Mouse (Mus musculus) urinary bladder, postnatal 14 days (tissue): Measurements from ENCODE around the gene Slc25a18.

Experiments used
- DNase-seq: peaks from one replicate; pipeline ENCODE4 v3.0.0; 2021; ENCODE audit warnings: low spot score

Gene Slc25a18

DNA sequence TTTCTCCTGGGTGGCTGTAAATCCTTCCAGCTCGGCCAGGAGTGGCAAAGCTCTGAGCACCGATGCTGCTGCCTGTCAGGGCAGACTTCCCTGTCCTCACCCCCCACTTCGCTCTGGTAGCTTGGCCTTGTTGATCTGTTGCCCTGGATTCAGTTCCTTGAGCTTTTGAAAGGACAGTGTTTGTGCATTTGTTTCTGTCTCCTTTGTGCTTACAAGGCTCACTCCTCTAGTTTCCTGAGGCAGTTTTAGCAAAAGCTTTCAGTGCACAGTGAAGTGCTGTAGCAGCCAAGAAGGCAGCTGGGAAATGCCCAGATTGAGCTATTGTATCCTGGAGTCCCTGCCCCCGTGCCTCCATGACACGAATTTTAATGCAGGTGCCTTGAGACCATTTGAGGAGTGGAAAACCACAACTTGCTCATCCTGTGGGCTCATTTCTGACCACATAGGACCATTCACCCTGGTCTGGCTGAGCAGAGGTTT, at the start of gene Slc25a18:
TSS of gene Slc25a18 (plus strand) at position 430 of the 480 bp plus-strand sequence.
- no peak for DNase-seq

DNA sequence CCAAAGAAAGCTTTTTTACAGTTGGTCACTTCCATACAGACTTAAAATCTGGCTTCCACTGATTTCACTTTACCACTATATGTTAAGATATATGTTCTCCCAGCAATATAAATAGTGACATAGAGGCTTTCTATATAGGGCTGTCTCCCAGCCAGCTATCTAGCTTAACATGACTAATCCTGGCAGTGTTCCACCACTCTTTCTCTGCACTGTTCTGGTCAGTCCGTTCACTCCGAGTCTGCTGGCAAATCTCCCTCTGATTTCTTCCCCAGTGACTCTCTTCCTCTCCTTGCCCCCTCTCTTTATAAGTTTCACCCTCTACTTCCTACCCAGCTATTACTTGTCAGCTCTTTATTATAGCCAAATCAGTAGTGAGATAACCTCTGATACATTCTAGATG, 47.4 kb upstream of the Slc25a18 start:
- no peak for DNase-seq

DNA sequence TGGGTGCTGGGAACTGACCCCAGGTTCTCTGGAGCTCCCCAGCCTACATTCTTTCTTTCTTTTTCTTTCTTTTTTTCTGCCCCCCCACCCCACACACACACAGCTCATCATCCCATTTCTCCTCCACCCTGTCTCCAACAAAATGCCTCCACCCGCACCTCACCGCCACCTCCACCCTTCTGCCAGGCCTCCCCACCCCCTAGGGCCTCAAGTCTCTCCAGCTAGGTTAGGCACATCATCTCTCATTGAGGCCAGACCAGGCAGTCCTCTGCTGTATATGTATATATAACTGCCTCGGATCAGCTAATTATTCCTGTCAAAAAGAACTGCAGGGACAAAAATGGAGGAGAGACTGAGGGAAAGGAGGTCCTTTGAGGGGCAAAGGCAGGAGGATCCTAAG, 37.4 kb upstream of the Slc25a18 start:
- DNase-seq, result no peak

DNA sequence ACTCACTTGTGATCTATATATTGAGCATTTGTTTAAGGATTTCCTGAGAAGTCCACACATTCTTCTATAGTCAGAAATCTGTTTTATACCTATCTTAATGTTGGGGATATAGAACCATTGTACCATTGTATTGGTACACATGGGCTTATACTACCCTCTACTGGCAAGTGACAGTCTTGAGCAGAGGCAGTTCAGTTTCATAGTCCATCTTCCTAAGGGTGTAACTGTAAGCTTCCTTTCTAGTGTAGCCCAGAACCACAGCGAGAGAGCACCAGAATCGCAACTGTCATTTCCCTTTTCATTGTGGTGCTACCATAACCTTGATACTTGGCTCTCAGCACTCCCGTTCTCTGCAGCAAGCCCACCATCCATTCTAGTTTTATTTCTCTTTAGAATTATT, 36.8 kb upstream of the Slc25a18 start:
- no peak for DNase-seq

DNA sequence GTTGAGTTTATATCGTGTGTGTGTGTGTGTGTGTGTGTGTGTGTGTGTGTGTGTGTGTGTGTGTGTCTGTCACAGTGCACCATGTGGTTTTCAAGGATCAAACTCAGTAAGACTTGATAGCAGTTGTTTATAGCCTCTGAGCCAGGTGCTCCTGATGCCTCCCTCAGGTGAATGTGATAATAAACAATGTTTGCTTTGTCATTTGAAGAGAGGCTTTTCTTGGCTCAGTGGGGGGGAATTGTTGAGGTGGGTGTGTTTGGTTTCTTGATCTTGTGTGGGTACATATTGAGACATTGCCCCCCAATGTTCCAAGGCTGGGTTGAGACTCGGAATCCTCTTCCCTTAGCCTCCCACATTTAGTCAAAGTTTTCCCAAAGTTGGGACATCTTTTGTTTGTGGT, 30.2 kb upstream of the Slc25a18 start:
- no peak for DNase-seq

DNA sequence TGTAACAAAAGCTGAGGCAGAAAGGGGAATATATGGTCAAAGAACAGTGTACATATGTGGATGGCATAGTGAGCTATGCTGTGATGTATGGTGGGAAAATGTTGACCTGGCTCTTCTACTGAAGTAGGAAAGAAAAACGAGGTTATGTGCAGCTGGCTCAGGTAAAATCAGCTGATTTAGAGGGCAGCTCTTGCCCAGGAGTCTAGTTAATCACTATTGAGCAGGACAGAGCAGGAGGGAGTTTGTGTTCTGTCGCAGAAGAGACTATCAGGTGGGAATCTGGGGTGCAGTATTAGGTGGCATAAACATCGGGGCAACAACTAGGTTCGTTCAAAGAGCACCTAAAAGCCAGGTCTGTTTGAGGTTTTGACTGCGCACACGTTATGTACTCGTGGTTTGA, 29.1 kb upstream of the Slc25a18 start:
- no peak for DNase-seq

DNA sequence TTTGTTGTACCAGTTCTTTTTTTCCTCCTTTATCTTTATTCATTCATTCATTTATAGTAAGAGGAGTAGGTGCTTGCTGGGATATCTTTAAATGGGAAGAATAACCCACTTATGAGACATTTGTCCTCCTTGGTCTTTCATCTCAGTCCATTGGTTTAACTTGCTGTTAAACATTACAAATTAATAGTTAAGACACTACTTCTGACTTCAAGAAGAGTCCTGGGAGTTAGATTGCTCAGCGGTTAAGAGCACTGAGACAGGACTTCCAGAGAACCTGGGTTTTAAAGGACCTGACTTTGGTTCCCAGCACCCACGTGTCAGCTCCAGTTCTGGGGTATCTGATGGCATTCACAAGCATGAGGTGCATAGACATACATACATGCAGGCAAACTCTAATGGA, 27.0 kb upstream of the Slc25a18 start:
- DNase-seq, result no peak

DNA sequence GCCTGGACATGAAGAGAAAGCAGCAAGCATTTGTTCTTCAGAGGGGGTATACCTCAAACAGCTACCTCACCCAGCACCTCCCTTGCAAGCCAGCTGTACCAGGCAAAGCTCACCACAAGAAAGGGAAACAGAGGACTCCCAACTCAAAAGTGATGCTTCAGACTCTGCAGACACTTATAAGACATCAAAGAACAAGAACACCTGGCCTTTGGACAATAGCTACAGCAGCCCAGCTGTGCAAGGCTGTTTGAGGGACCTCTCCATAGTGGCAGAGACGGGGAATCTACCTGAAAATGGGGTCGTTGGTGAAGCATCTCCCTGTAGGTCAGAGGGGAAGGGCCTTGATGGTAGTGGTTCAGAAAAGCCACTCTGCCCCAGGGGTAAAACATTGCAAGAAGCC, 12.2 kb upstream of the Slc25a18 start:
- DNase-seq, result no peak

DNA sequence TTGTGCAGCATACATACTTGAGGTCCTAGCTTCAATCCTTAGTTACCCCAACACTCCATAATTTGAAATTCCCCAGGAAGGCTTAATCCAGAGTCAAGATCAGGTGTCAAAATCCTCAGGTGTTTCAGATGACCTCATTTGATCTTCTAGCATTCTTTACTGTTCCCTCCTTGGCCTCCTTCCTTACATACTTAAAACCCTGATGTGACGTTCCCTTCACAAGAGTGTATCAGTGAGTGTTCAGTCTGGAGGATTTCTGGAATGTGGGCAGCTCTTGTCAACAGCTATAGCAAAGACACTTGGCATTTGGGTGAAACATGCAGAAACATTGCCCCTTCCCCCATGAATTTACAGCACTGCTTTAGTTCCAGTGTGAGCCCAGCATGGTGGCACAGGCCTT, 3.4 kb upstream of the Slc25a18 start:
- no peak for DNase-seq

DNA sequence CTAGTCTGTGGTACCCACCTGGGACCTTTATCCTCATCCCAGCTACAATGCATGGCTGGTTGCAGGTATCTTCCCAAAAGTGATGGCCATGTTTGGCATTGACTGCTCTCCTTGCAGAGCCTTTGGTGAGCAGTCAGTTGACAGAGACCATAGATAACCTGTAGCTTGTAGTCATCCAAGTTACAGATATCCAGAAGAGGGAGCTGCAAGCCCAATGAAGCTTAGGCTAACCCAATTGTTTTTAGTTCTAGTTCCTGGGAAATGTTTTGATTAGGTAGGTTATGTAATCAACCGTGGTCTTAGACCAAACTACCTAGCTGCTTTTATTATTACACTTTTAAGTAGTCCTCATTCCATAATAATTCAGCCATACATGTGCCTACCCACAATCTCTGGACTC, 2.0 kb upstream of the Slc25a18 start:
- no peak for DNase-seq

DNA sequence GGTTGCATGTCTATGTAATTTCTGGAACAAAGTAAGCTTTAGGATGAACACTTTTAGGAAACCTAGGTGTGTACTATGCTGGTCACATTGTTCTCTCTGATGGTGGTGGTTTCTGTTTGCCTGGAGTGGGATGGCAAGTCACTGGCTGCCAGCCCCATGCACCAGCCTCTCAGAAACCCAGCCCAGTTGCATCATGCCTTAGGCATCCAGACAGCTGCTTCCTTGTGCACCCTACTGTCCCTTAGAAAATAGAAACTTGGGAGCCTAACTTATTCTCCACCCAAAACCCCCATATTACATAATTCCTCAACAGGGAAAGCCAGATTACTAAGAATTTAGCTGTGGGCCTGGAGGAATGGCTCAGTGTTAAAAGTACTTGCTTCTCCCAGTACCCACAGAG, 1.4 kb upstream of the Slc25a18 start:
- no peak for DNase-seq

DNA sequence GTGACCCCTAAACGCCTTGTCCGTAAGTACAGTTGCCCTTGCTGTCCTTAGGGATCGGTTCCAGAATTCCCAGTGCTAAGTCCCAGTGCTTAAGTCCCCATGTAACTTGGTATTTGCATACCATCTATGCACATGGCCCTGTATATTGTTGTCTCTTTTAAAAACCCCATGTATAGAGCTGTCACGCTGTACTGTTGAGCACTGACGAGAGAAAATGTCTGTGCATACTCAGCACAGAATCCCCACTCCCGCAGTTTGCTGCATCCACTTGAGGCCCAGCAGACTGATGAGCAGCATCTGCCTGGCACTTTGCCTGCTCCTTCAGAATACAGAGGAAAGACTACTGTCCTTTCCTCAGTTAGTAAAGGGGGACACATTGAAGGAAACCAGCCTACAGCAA, 385 bp downstream of the Slc25a18 start:
- no peak for DNase-seq

DNA sequence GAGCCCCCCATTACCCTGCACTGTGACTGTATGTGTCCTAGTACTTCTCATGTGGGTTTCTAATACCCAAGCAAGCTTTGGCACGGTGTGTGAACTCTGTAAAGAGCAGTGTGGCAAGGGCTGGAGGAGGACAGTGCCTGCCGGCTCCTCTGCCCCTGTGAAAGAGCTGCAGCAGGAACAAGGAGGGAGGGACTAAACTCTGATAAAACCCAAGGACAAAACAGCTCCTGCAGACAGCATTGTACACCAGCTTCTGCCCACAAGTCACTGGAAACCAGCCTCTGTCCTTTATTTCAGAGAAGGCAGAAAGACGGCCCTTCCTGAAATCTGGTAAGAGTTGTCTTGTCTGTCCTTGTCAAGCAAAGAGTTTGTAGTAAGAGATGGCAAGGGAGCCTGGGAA, 2.9 kb downstream of the Slc25a18 start:
- DNase-seq, result no peak

DNA sequence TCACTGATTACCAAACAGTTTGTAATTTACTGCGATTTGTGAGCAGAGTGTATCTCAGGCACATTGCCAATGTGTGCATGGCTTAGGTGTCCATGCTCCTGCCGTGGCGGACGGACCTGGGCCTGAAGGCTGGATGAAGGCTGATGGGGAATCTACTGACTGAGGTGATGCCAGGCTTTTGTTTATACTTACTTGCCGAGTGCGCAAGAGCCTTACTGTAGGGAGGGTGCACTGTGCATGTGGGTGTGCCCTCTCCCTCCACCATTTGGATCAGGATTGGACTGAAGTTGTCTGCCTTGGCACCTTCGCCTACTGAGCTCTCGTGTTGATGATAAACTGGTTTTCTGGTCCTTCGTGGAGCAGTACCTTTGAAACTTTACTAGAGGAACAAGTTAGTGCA, 4.2 kb downstream of the Slc25a18 start:
- DNase-seq, result no peak

DNA sequence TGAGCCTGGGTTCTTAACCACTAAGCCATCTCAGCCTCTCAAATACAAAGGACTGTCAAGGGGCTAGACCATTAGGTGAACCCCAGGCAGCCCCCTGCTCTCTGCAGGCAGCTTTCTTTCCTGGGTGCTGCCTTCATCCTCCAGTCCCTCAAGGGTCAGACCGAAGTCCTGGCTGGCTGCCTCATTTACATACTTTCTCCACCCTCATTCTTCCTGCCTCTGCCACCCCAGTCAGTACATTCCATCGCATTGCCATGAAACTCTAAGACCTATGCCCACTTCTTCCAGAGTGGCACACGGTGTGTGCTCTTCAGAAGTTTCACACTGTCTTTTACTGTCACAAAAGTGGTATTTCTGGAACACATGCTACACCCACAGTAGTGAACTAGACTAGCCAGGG, 4.8 kb downstream of the Slc25a18 start:
- DNase-seq, result no peak

DNA sequence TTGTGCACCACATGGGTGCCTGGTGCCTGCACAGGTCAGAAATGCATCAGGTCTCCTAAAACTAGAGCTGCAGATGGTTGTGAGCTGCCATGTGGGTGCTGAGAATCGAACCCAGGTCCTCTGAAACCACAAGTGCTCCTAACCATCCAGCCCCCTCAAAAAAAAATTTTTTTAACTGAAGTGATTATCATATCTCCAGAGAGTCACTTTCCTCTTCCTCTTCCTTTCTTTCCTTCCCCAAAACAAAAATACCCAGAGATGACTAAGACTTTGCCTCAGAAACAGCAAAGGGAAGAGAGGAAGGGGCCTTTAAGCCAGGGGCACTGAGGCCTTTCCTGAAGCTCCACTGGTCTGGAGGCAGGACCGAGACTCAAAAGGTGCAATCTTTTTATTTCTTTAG, 9.6 kb downstream of the Slc25a18 start:
- DNase-seq, result no peak

DNA sequence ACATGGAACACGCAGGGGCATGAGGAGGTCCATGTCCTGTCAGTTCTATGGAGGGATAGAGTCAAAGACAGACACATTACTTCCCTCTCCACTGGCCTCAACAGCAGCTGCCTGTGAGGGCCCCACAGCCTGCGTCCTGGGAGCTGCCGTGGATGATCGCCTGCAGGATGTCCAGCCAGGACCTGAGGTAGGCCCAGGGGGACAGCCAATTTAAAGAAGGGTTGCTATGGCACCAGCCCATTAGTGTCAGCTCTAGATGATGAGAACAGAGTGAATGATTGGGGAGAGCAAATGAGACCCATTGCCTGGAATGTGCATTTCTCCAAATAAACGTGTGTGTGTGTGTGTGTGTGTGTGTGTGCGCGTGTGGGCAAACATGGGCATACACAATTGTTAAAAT, 11.0 kb downstream of the Slc25a18 start:
- no peak for DNase-seq

DNA sequence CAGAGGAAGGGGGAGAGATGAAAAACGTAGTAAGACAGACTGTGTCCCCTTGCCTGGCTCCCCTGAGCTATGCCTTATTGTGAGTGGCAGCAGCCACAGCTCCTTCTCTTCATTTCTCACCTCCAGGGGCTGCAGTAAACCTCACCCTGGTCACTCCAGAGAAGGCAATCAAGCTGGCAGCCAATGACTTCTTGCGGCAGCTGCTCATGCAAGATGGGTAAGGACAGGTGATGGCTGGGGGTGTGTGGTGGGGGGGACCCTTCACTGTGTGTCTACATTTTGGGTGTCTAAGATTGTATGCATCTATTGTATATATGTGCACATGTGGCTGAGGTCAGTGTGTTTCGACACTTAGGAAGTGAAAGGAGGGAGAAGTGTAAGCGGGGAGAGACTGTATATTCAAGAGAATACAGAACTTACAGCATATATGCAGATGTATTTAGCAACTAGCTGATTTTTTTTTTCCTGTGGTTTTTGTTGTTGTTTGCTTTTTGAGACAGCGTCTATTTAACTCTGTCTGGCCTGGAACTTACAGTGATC, 14.8 kb downstream of the Slc25a18 start:
- no peak for DNase-seq

DNA sequence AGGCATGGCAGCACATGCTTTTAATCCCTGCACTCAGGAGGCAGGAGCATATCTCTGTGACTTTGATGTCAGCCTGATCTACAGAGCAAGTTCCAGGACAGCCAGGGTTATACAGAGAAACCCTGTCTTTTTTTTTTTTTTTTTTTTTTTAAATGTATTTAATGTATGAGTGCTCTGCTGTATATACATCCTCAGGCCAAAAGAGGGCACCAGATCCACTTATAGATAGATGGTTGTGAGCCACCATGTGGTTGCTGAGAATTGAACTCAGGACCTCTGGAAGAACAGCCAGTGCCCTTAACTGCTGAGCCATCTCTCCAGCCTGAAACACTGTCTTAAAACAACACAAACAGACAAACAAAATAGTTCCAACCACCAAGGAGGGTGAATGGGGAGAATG, 15.5 kb downstream of the Slc25a18 start:
- no peak for DNase-seq

DNA sequence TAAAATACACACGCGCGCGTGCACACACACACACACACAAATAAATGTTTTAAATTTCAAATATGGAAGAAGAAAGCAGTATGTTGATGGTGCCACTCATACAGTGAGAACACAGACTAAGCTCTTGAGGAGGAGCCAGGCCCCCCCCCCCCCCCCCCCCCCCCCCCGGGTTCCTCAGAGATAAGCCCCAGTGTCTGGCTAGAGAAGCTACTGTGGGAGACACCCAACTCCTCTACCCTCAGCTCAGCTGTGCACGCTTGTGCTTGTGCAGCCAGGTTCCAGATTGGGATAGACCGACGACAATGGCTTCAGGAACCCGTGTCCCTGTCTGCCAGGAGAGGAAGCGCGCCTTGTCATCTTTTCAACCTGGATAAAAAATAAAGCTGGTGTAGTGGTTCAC, 16.8 kb downstream of the Slc25a18 start:
- no peak for DNase-seq

DNA sequence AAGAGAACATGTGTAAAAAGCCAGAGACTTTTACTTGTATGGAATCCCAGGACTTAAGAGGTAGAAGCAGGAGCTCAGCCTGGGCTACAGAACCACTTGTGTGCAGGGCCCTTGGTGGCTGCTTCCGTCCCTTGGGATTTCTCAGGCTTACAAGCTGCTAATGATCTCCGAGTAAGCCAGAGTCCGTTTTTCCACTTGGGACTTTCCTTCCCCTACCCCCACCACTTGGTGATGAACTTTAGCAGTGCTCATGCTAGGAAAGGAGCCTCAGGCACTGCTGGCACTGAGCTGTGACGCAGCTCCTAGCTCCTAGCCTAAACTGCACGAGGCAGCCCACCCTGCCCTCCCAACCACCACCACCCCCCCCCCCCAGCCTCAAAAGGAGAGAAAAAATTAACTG, 17.3 kb downstream of the Slc25a18 start:
- no peak for DNase-seq

DNA sequence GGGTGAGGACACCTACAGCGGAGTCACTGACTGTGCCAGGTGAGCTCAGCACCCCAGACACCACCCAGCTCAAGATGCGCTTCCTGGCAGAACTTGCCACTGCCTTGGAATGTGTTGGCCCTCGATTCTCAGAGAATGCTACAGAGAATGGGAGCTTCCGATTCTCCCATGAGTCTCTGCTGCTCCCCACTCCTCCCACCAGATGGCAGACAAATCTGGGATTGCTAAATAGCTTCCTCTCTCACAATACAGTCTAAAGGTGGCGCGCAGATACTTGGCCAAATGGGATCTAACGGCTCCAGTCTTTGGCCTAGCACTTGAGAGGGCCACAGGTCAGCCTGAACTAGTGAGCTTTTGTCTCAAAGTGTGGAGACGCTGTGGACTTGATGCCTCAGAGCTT, 19.6 kb downstream of the Slc25a18 start:
- no peak for DNase-seq

DNA sequence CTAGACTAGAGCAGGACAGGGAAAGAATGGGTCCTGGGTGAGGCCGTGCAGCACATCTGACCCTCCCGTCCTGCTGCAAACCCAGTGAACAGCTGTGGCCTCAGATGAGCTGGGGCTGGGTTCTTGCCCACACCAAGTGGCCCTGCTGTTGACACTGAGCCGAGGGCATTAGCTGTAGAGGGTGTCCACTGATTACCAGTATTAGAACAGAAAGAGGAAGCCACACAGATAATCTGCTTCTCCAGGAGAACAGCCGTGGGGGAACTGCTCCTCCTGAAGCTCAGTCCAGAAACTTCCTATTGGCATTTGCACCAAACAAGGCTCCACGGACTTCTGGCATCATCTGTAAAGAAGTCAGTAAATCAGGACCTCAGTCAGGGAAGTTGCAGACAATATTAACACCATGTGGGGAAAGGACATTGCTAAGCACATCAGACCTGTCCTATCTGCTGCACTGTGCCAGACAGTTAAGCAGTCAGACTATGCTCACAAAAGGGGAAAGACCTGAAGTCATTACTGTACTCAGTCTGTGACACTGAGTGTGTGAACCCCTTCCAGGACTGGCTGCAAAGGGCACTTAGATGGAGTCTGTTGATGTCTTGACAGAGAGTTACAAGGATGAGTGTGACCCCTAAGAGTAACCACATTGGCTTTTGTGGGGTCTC, 22.2 kb downstream of the Slc25a18 start:
- no peak for DNase-seq

DNA sequence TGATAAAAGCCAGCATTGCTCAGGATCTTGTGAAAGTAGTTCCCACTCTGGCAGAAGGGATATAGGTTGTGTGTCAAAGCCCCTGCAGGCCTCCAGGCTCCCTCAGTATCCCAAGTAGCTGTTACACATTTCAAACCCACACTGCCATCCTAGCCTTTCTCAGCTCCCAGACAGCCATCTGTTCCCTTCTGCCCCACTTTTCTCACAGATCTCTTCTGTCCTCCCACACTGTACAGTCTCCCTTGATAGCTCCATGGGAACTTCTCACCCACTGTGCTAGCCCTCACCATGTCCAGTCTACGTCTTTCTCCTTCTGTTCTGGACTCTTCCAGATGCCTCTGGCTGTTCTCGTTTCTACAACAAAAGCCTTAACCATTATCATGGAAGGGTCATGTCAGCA, 22.7 kb downstream of the Slc25a18 start:
- DNase-seq, result no peak
